Mouse (Mus musculus) forebrain, postnatal 0 days (tissue): ENCODE results near the gene Exoc3l4. TPM values are rescaled to one million over a fixed set of nuclear protein-coding genes. Genes with fewer than 3 reads are reported as not detected.

Source experiments
- ATAC-seq: fragments of 200-750 bp; cut with Nextera tagmentation; 2 replicates; pipeline ENCODE4 v1.8.0; 2017; ENCODE audit warnings: mild to moderate bottlenecking, moderate library complexity
- DNase-seq: peaks from one replicate; pipeline ENCODE4 v3.0.0-alpha.2; 2015
- H3K27ac ChIP-seq: fragments of 300-500 bp; sonication (generic); 2 replicates; pipeline ENCODE4 v1.5.1; 2014; ENCODE audit warnings: low read depth, mild to moderate bottlenecking, antibody characterized with exemption, low read length, moderate library complexity, mixed read lengths
- H3K27me3 ChIP-seq: fragments of 300-500 bp; sonication (generic); 2 replicates; pipeline ENCODE4 v1.6.1; 2014; ENCODE audit warnings: mild to moderate bottlenecking, low read length, mixed read lengths; ENCODE audit not compliant: insufficient read depth
- H3K36me3 ChIP-seq: fragments of 300-500 bp; sonication (generic); 2 replicates; pipeline ENCODE4 v1.6.1; 2014; ENCODE audit warnings: mild to moderate bottlenecking, moderate library complexity; ENCODE audit not compliant: insufficient read depth
- H3K4me1 ChIP-seq: fragments of 300-500 bp; sonication (generic); 2 replicates; pipeline ENCODE4 v1.6.1; 2014; ENCODE audit warnings: antibody characterized with exemption; ENCODE audit not compliant: insufficient read depth
- H3K4me2 ChIP-seq: fragments of 300-500 bp; sonication (generic); 2 replicates; pipeline ENCODE4 v1.6.1; 2014; ENCODE audit warnings: low read depth, mild to moderate bottlenecking, moderate library complexity
- H3K4me3 ChIP-seq: fragments of 300-500 bp; sonication (generic); 2 replicates; pipeline ENCODE4 v1.5.1; 2014; ENCODE audit warnings: low read depth, low read length, mixed read lengths
- H3K9ac ChIP-seq: fragments of 300-500 bp; sonication (generic); 2 replicates; pipeline ENCODE4 v1.6.1; 2014; ENCODE audit warnings: mild to moderate bottlenecking
- H3K9me3 ChIP-seq: fragments of 300-500 bp; sonication (generic); 2 replicates; pipeline ENCODE4 v1.6.1; 2016; ENCODE audit warnings: low read length
- CTCF ChIP-seq: sonication (generic); IDR thresholded peaks from 2 replicates; pipeline ENCODE4 v1.5.1; 2016; ENCODE audit warnings: antibody characterized with exemption, control low read depth, low read depth
- WGBS: fragments of 180-500 bp; shearing (Covaris S2); extraction: QIAGEN DNeasy Blood & Tissue Kit; methylation state at CpG from one replicate; pipeline ENCODE4 v1.1.7; 2014; 5-methylcytosine and 5-hydroxymethylcytosine counted together
- polyA plus RNA-seq: library from polyadenylated mRNA; unstranded; fragments of >200 nt; fragmentation: Nextera tagmentation; extraction: Ambion mirVana; gene quantifications from 2 replicates; pipeline ENCODE4 v1.2.1, GENCODE M21; 2015
- total RNA-seq: library from RNA; depleted of rRNA; stranded (reverse); fragments of >200 nt; gene quantifications from 2 replicates; pipeline ENCODE4 v1.2.3, GENCODE M21; 2014

The Exoc3l4 gene
- total and polyA plus RNA-seq, 2 experiments from 2014 or later: 2.0 to 2.1 TPM

- Histone ChIP-seq H3K27ac (no peak overlapping the region), H3K4me3 (no peak overlapping the region), H3K27me3 (peaks cover 79% of the 10 kb centered on the region), H3K4me2 (peak overlapping the region; percentile 44), H3K36me3 (no peaks in the 10 kb centered on the region), H3K4me1 (peaks cover 7% of the 10 kb centered on the region; the same call in 1 of the 2 replicates), H3K9me3 (no peaks in the 10 kb centered on the region), H3K9ac (no peak overlapping the region)
- no peak for DNase-seq
- WGBS: 4% methylated on average over 47 of the region's 52 CpGs
- TF ChIP-seq CTCF: no peak
- ATAC-seq: no peak
Observed at GRCm38 (mm10) chr12:111445161-111445889, 28.5 kb downstream of the Exoc3l4 start.

GRCm38 (mm10) chr12:111445890-111446613 lies 29.2 kb downstream of the Exoc3l4 start:
- Histone ChIP-seq H3K27me3 (peaks cover 82% of the 10 kb centered on the region), H3K4me1 (peaks cover 7% of the 10 kb centered on the region; the same call in 1 of the 2 replicates), H3K27ac (no peak overlapping the region), H3K4me2 (peak overlapping the region; percentile 44), H3K36me3 (no peaks in the 10 kb centered on the region), H3K4me3 (no peak overlapping the region), H3K9ac (no peak overlapping the region), H3K9me3 (no peaks in the 10 kb centered on the region)
- DNase-seq (no peak), ATAC-seq (no peak)
- TF ChIP-seq CTCF: no peak
- WGBS: 9% methylated on average over 27 of the region's 27 CpGs

- H3K27me3 ChIP-seq: peaks cover 82% of the 10 kb centered on the region
- H3K9ac ChIP-seq: no peak overlapping the region
- no peak for DNase-seq
- no peak for TF ChIP-seq CTCF
- 22% methylated on average over 5 of the region's 5 CpGs for WGBS
- H3K9me3 ChIP-seq: no peaks in the 10 kb centered on the region
- H3K4me2 ChIP-seq: no peak overlapping the region
- peaks cover 7% of the 10 kb centered on the region; the same call in 1 of the 2 replicates for H3K4me1 ChIP-seq
- no peaks in the 10 kb centered on the region for H3K36me3 ChIP-seq
- ATAC-seq: no peak
- no peak overlapping the region for H3K4me3 ChIP-seq
- no peak overlapping the region for H3K27ac ChIP-seq
Observed at GRCm38 (mm10) chr12:111446745-111447144, 29.9 kb downstream of the Exoc3l4 start.

GRCm38 (mm10) chr12:111447350-111447749 lies 30.5 kb downstream of the Exoc3l4 start:
- no peak for ATAC-seq
- 16% methylated on average over 9 of the region's 9 CpGs for WGBS

GRCm38 (mm10) chr12:111447898-111448760 lies 31.3 kb downstream of the Exoc3l4 start:
- no peak overlapping the region for H3K27ac ChIP-seq
- H3K4me1 ChIP-seq: no peaks in the 10 kb centered on the region
- H3K4me2 ChIP-seq: no peak overlapping the region
- WGBS: 15% methylated on average over 22 of the region's 22 CpGs
- no peak overlapping the region for H3K9ac ChIP-seq
- ATAC-seq: no peak
- H3K27me3 ChIP-seq: peaks cover 71% of the 10 kb centered on the region
- DNase-seq: no peak
- H3K4me3 ChIP-seq: no peak overlapping the region
- no peaks in the 10 kb centered on the region for H3K9me3 ChIP-seq
- no peaks in the 10 kb centered on the region for H3K36me3 ChIP-seq
- TF ChIP-seq CTCF: no peak

More at GRCm38 (mm10) chr12:111447350-111447749, 30.5 kb downstream of the Exoc3l4 start:
- Histone ChIP-seq H3K9me3 (no peaks in the 10 kb centered on the region), H3K4me1 (peaks cover 3% of the 10 kb centered on the region; the same call in 1 of the 2 replicates), H3K4me2 (no peak overlapping the region), H3K27ac (no peak overlapping the region), H3K9ac (no peak overlapping the region), H3K27me3 (peaks cover 79% of the 10 kb centered on the region), H3K4me3 (no peak overlapping the region), H3K36me3 (no peaks in the 10 kb centered on the region)
- no peak for TF ChIP-seq CTCF
- no peak for DNase-seq

GRCm38 (mm10) chr12:111448931-111449705 lies 32.3 kb downstream of the Exoc3l4 start:
- no peak overlapping the region for H3K27ac ChIP-seq
- peaks cover 62% of the 10 kb centered on the region for H3K27me3 ChIP-seq
- no peak for DNase-seq
- no peak overlapping the region for H3K4me2 ChIP-seq
- no peaks in the 10 kb centered on the region for H3K9me3 ChIP-seq
- no peak for TF ChIP-seq CTCF
- ATAC-seq: no peak
- no peak overlapping the region for H3K4me3 ChIP-seq
- no peak overlapping the region for H3K9ac ChIP-seq
- H3K4me1 ChIP-seq: no peaks in the 10 kb centered on the region
- 27% methylated on average over 13 of the region's 14 CpGs for WGBS
- no peaks in the 10 kb centered on the region for H3K36me3 ChIP-seq
